Mouse (Mus musculus): Measurements from ENCODE around the gene Gm10322.

Gm10322 gene

GRCm38 (mm10) chr10:59615981-59616520 lies at the start of gene Gm10322:
TSS of gene Gm10322 (plus strand) at chr10:59616063.
- CTCF ChIA-PET: interaction anchor here (0.6 kb wide), 2 partner anchors 76 to 1285 kb away, joined by 3 to 5 read pairs; no protein-coding TSS in a partner anchor

GRCm38 (mm10) chr10:59566968-59567367 lies 48.9 kb upstream of the Gm10322 start:
- CTCF ChIA-PET: no interaction called here

GRCm38 (mm10) chr10:59568665-59569480 lies 47.0 kb upstream of the Gm10322 start:
- CTCF ChIA-PET: no interaction called here

GRCm38 (mm10) chr10:59569481-59569869 lies 46.4 kb upstream of the Gm10322 start:
- CTCF ChIA-PET: no interaction called here

- CTCF ChIA-PET: interaction anchor here (0.5 kb wide), 1 partner anchor 1090 kb away, joined by 11 read pairs; no protein-coding TSS in a partner anchor
These were observed 45.5 kb upstream of the Gm10322 start for GRCm38 (mm10) chr10:59570360-59570759.

GRCm38 (mm10) chr10:59570780-59571179 lies 45.1 kb upstream of the Gm10322 start:
- CTCF ChIA-PET: no interaction called here

- CTCF ChIA-PET: no interaction called here
These were observed 44.6 kb upstream of the Gm10322 start for GRCm38 (mm10) chr10:59571273-59571672.

GRCm38 (mm10) chr10:59571964-59572363 lies 43.9 kb upstream of the Gm10322 start:
- CTCF ChIA-PET: no interaction called here

- CTCF ChIA-PET: no interaction called here
These were observed 39.6 kb upstream of the Gm10322 start for GRCm38 (mm10) chr10:59576305-59576704.

GRCm38 (mm10) chr10:59577871-59578801 lies 37.7 kb upstream of the Gm10322 start:
- CTCF ChIA-PET: no interaction called here

GRCm38 (mm10) chr10:59579645-59580044 lies 36.2 kb upstream of the Gm10322 start:
- CTCF ChIA-PET: no interaction called here

- CTCF ChIA-PET: no interaction called here
These were observed 35.2 kb upstream of the Gm10322 start for GRCm38 (mm10) chr10:59580593-59581149.

GRCm38 (mm10) chr10:59581826-59582543 lies 33.9 kb upstream of the Gm10322 start:
- CTCF ChIA-PET: no interaction called here

GRCm38 (mm10) chr10:59585621-59586020 lies 30.2 kb upstream of the Gm10322 start:
- CTCF ChIA-PET: no interaction called here

- CTCF ChIA-PET: no interaction called here
These were observed 29.0 kb upstream of the Gm10322 start for GRCm38 (mm10) chr10:59586821-59587220.

- CTCF ChIA-PET: no interaction called here
These were observed 27.7 kb upstream of the Gm10322 start for GRCm38 (mm10) chr10:59588135-59588534.

GRCm38 (mm10) chr10:59589420-59589819 lies 26.4 kb upstream of the Gm10322 start:
- CTCF ChIA-PET: no interaction called here

- CTCF ChIA-PET: no interaction called here
These were observed 26.0 kb upstream of the Gm10322 start for GRCm38 (mm10) chr10:59589856-59590255.

- CTCF ChIA-PET: no interaction called here
These were observed 25.3 kb upstream of the Gm10322 start for GRCm38 (mm10) chr10:59590606-59591005.

GRCm38 (mm10) chr10:59593826-59594570 lies 21.9 kb upstream of the Gm10322 start:
- CTCF ChIA-PET: no interaction called here

- CTCF ChIA-PET: no interaction called here
These were observed 15.3 kb upstream of the Gm10322 start for GRCm38 (mm10) chr10:59600516-59600915.
